Mouse (Mus musculus) liver, postnatal 0 days (tissue): ENCODE measurements around the gene Tbc1d1.

Experiments
- CTCF ChIP-seq: sonication (generic); IDR thresholded peaks from 2 replicates; pipeline ENCODE4 v1.5.1; 2016; ENCODE audit warnings: antibody characterized with exemption, low read depth
- EP300 ChIP-seq: IDR thresholded peaks from 2 replicates; pipeline ENCODE4 v1.6.1; 2016; ENCODE audit warnings: antibody characterized with exemption, low read depth, mild to moderate bottlenecking

GRCm38 (mm10) chr5:64273517-64273916, 117.4 kb downstream of the Tbc1d1 start:
- no peak for TF ChIP-seq EP300
- no peak for TF ChIP-seq CTCF
